ENCODE assay signal across 10 mouse cellular contexts in the genomic region with DNA sequence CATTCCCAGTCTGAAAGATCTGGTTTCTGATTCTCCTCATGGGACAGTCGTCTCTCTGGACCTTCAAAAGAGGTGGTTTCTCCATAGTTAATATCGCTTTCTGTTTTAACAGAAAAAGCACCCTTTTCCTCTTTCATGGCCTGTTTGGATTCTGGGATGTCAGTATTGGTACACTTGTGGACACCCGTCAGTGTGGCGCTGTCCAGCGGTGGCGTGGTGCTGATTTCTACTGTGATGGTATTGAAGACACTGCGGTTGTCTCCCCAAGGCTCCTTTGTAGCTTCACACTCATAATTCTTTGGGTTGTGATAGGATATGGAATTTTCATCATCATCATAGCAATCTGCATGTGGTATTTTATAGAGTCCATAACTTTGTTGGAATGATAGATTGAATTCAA. TPM values are rescaled to one million over a fixed set of nuclear protein-coding genes. Genes with fewer than 3 reads are reported as not detected.
DNase-seq lines count a peak whose midpoint lies in the region; ATAC-seq lines count a peak whose summit lies in the region.
"Had no signal": no experiment of that assay in that cellular context is flagged by ENCODE, and none has a peak within 500 bp of the region (broad histone marks: within the 10 kb centered on the region; RNA-seq: fewer than 3 reads in every experiment).

No protein-coding gene starts in this region.

- 27% methylated on average over 7 of the region's 7 CpGs for WGBS in forebrain, embryonic 10.5 days
- WGBS in forebrain, embryonic 14.5 days = 25% methylated on average over 7 of the region's 7 CpGs

- peak; percentile 31 for DNase-seq in forebrain, embryonic 10.5 days (ENCODE audit: extremely low spot score, low spot score)
- DNase-seq in forebrain, embryonic 14.5 days (ENCODE audit: low spot score) = no peak
- DNase-seq in lung, postnatal 14 days = peak; percentile 2
- DNase-seq in lung, adult 18-20 months = no peak
- peak; percentile 61 for DNase-seq in embryo, embryonic 9.5 days (ENCODE audit: extremely low spot score)
- DNase-seq in ovary, postnatal 36 days (ENCODE audit: low spot score) = peak; percentile 31
- no peak for DNase-seq in cerebellum, postnatal 14 days
- DNase-seq in spleen, adult 12 weeks (ENCODE audit: low spot score) = no peak

- no peak for ATAC-seq in forebrain, embryonic 14.5 days

- no peaks in the 10 kb centered on the region for H3K36me3 ChIP-seq in forebrain, embryonic 10.5 days (replicated peaks)
- H3K36me3 ChIP-seq in forebrain, embryonic 14.5 days (ENCODE audit: control insufficient read depth, insufficient read depth, low read length) = no peaks in the 10 kb centered on the region
- H3K36me3 ChIP-seq: embryonic facial prominence, embryonic 12.5 days had no signal

- H3K4me2 ChIP-seq in forebrain, embryonic 14.5 days (ENCODE audit: low read length) = no peak overlapping the region
- H3K4me2 ChIP-seq: embryonic facial prominence, embryonic 12.5 days had no signal

- no peak overlapping the region for H3K4me3 ChIP-seq in forebrain, embryonic 10.5 days
- no peak overlapping the region for H3K4me3 ChIP-seq in forebrain, embryonic 14.5 days (ENCODE audit: low read depth, low read length)
- H3K4me3 ChIP-seq: embryonic facial prominence, embryonic 12.5 days; layer of hippocampus, adult 2 months had no signal

- no peak overlapping the region for H3K9ac ChIP-seq in forebrain, embryonic 14.5 days (ENCODE audit: low read length)
- H3K9ac ChIP-seq: embryonic facial prominence, embryonic 12.5 days had no signal

- no peaks in the 10 kb centered on the region for H3K9me3 ChIP-seq in forebrain, embryonic 10.5 days
- H3K9me3 ChIP-seq in forebrain, embryonic 14.5 days (replicated peaks; ENCODE audit: control insufficient read depth, low read length) = no peaks in the 10 kb centered on the region
- H3K9me3 ChIP-seq: embryonic facial prominence, embryonic 12.5 days had no signal

- no peaks in the 10 kb centered on the region for H3K27me3 ChIP-seq in forebrain, embryonic 10.5 days (ENCODE audit: poor library complexity, severe bottlenecking)
- no peaks in the 10 kb centered on the region for H3K27me3 ChIP-seq in forebrain, embryonic 14.5 days (replicated peaks; ENCODE audit: control insufficient read depth, insufficient read depth, low read length)
- H3K27me3 ChIP-seq: embryonic facial prominence, embryonic 12.5 days had no signal

- no peak overlapping the region for H3K27ac ChIP-seq in forebrain, embryonic 10.5 days
- H3K27ac ChIP-seq in forebrain, embryonic 14.5 days (ENCODE audit: low read depth, low read length) = no peak overlapping the region
- H3K27ac ChIP-seq: embryonic facial prominence, embryonic 12.5 days; layer of hippocampus, adult 2 months had no signal

- H3K4me1 ChIP-seq in forebrain, embryonic 10.5 days = no peaks in the 10 kb centered on the region
- no peaks in the 10 kb centered on the region for H3K4me1 ChIP-seq in forebrain, embryonic 14.5 days (ENCODE audit: control insufficient read depth, insufficient read depth, low read length)
- H3K4me1 ChIP-seq: embryonic facial prominence, embryonic 12.5 days had no signal

RNA-seq across cellular contexts. Expression of a gene that starts 10.1 kb away (rescaled TPM):
- polyA plus RNA-seq in forebrain, embryonic 10.5 days (2016; fragmentation: Nextera tagmentation; extraction: Ambion mirVana) = 0.05 and 0.07 TPM in 2 replicates
- 2.9 and 3.9 TPM in 2 replicates for polyA plus RNA-seq in forebrain, embryonic 14.5 days (2014; fragmentation: Nextera tagmentation; extraction: Ambion mirVana)

Comparison
In these comparisons a context has a peak if more than half of its experiments do, and no peak if none do; other contexts are left out.
1. DNase-seq: peak in forebrain, embryonic 10.5 days (single experiment), lung, postnatal 14 days (single experiment), embryo, embryonic 9.5 days (single experiment) and ovary, postnatal 36 days (single experiment); none in forebrain, embryonic 14.5 days (single experiment), lung, adult 18-20 months (0 of 2), cerebellum, postnatal 14 days (0 of 2) and spleen, adult 12 weeks (single experiment).